Mouse (Mus musculus): ENCODE measurements around the gene Hs3st5. TPM values are rescaled to one million over a fixed set of nuclear protein-coding genes. Genes with fewer than 3 reads are reported as not detected.
"Not testable (repeated sequence)": the region's sequence is repeated elsewhere in the genome, so short reads cannot be mapped to it uniquely, and the experiment has no call there.

Hs3st5 gene
- polyA plus RNA-seq, 1 experiment from 2014 or later, result 0.38 TPM

DNA sequence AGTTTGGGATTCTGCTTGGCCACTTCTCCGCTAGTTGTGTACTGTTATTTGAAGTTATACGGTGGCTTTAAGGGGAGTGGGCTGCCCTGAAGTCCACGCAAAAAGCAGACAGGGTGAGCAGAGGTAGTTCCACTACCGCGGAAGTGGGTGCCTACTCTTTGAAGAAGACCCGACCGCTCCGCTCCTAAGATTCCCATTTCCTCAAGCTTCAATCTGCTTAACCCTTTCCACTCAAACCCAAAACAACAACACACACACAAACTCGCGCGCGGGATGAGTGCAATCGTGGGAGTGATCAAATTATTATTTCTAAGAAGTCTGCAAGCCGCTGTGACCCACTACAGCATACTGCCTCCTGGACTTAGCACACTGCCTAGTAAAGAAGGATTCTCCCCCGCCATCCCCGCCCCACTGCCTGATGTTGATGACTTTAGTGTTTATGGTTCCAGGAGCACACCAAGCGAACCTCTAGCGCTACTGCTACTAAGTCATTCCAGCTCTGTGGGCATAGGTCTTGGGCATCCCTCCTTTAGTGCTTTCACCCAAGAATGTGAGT lies 1.5 kb downstream of the Hs3st5 start:
- WGBS, result under 1% methylated on average over 18 of the region's 18 CpGs
- H3K27me3 ChIP-seq, result peaks cover 52% of the 10 kb centered on the region

DNA sequence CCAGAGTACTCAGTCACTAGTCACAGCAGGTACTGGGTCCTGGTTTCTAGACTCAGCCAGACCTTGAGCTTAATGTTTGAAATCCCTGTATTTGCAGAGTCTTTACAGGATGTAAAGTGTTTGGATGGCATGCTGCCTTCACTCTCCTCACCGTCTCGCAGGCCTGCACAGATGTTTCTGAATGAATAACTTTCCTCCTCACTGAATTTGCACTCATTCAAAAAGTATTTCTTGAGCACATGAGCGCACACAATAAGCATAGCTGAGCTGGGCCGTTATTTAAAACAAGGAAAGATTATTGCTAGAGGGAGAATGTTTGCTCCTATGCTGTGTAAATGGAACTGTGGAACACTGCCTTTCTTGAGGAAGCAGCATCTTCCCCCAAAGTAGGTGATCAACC lies 2.9 kb downstream of the Hs3st5 start:
- H3K36me3 ChIP-seq, result no peaks in the 10 kb centered on the region
- 64% methylated on average over 4 of the region's 4 CpGs for WGBS
- no peak for ATAC-seq (replicated peaks; ENCODE audit: low FRiP score)
- H3K27me3 ChIP-seq, result peaks cover 51% of the 10 kb centered on the region
- peaks cover 17% of the 10 kb centered on the region for H3K4me1 ChIP-seq
- H3K9ac ChIP-seq, result no peak overlapping the region
- no peak overlapping the region for H3K27ac ChIP-seq
- no peaks in the 10 kb centered on the region for H3K9me3 ChIP-seq (replicated peaks)
- no peak overlapping the region for H3K4me2 ChIP-seq
- H3K4me3 ChIP-seq (replicated peaks), result no peak overlapping the region

More for the DNA sequence above, 1.5 kb downstream of the Hs3st5 start:
- peak overlapping the region; percentile 56 for H3K4me3 ChIP-seq (replicated peaks)
- peak overlapping the region; percentile 99 for H3K4me2 ChIP-seq
- H3K9ac ChIP-seq, result no peak overlapping the region
- no peak overlapping the region for H3K27ac ChIP-seq
- no peak for ATAC-seq (replicated peaks; ENCODE audit: low FRiP score)
- no peaks in the 10 kb centered on the region for H3K36me3 ChIP-seq
- no peaks in the 10 kb centered on the region for H3K9me3 ChIP-seq (replicated peaks)
- H3K4me1 ChIP-seq, result peaks cover 17% of the 10 kb centered on the region

DNA sequence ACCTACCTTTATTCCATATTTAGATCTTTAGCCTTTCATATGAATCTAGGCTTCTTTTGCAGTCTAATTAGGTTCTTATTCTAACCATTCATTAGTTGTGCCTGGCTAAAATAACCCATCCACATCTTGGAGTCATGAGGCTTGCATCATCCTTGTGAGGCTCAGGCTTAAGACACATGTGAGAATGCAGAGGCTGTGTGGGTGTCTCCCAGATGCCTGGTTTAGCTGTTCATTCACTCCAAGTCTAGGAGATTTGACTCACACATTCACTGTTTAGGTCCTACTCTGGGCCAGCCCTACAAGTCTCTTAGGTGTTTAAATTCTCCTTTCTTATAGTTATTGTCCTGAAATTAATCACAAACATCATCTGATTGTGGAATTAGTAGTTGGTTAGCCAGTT lies 17.3 kb downstream of the Hs3st5 start:
- Histone ChIP-seq H3K9ac (no peak overlapping the region), H3K4me3 (replicated peaks) (no peak overlapping the region), H3K4me1 (no peaks in the 10 kb centered on the region), H3K27me3 (no peaks in the 10 kb centered on the region), H3K4me2 (no peak overlapping the region), H3K9me3 (replicated peaks) (no peaks in the 10 kb centered on the region), H3K27ac (no peak overlapping the region), H3K36me3 (no peaks in the 10 kb centered on the region)
- ATAC-seq (replicated peaks; ENCODE audit: low FRiP score), result no peak

DNA sequence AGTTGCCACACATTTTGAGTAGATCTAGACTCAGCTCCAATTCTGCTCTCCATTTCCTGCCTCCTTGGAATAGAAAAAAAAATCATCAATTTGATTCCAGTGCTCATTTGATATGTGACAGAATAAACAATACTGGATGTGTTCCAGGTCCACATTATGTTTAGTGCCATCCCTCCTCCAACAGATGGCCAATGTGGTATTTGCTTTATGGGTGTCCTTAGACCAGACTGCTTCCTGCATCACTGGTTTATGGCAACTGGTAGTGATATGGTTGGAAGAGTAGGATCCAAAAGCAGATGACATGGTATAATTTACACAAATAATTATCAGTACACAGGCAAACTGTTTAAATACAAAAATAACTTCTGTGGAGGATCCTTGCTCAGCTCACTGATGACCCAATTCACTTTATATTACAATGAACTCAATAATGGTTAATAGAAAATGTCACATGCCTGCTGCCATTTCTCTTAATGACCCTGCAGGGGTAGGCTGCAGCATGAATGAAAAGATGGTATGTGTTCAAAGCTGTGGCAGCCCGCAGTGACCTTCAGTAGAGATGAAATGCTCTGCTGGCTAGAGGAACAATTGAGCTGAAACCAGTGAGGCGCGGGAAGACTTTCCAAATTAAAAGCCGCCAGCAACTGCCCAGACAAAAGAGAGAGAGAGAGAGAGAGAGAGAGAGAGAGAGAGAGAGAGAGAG lies 27.2 kb downstream of the Hs3st5 start:
- no peak overlapping the region for H3K9ac ChIP-seq
- 41% methylated on average over 4 of the region's 4 CpGs for WGBS
- ATAC-seq (replicated peaks; ENCODE audit: low FRiP score), result peak; percentile 43; the same call in 1 of the 2 replicates
- no peaks in the 10 kb centered on the region for H3K36me3 ChIP-seq
- no peak overlapping the region for H3K4me3 ChIP-seq (replicated peaks)
- H3K4me2 ChIP-seq, result no peak overlapping the region
- H3K27me3 ChIP-seq, result no peaks in the 10 kb centered on the region
- no peak overlapping the region for H3K27ac ChIP-seq
- H3K4me1 ChIP-seq, result no peaks in the 10 kb centered on the region
- no peaks in the 10 kb centered on the region for H3K9me3 ChIP-seq (replicated peaks)

DNA sequence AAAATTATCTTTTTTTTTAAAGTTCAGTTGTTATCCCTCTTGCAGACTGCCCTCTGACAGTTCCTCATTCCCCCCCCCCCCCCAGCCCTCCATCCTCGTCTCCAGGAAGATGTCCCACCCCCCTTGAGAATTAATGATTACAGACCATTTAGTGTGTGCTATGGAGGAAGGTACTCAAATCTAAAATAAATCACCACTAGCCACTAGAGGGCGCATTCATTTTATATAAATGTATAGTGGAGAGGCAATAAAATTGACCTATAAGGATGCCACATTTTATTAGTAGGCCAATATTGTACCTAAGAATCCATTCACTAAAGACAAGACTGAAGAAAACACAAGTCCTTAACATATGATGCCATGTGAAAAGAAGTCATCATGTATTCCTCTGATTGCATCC lies 40.0 kb downstream of the Hs3st5 start:
- Histone ChIP-seq H3K4me3 (replicated peaks) (no peak overlapping the region), H3K36me3 (no peaks in the 10 kb centered on the region), H3K9me3 (replicated peaks) (no peaks in the 10 kb centered on the region), H3K4me2 (no peak overlapping the region), H3K9ac (no peak overlapping the region), H3K27ac (no peak overlapping the region), H3K4me1 (no peaks in the 10 kb centered on the region), H3K27me3 (no peaks in the 10 kb centered on the region)
- 25% methylated on average over 2 of the region's 2 CpGs for WGBS
- ATAC-seq (replicated peaks; ENCODE audit: low FRiP score), result no peak

DNA sequence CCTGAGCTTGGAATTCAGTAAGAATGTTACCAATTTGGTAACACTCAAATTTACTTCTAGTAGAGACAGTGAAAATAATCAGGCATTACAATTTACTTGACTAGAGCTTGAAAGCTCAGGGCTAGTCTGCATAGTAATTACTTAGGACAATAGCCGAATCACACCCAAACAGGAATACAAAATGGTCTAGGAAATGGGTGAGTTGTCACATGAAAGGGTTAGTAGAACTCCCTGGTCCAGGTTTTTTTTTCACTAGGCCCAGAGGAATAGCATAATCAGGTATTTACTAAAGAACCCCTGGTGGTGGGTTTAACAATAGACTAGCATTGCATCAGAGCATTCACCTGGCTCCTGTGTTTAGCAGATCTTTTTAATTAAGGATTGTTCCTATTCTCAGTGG lies 41.1 kb downstream of the Hs3st5 start:
- not testable (repeated sequence) for H3K36me3 ChIP-seq; H3K27me3 ChIP-seq; H3K4me1 ChIP-seq; H3K4me3 ChIP-seq (replicated peaks); H3K9ac ChIP-seq; H3K4me2 ChIP-seq; H3K9me3 ChIP-seq (replicated peaks); H3K27ac ChIP-seq; ATAC-seq (replicated peaks; ENCODE audit: low FRiP score)
- 85% methylated on average over 1 of the region's 1 CpGs for WGBS

DNA sequence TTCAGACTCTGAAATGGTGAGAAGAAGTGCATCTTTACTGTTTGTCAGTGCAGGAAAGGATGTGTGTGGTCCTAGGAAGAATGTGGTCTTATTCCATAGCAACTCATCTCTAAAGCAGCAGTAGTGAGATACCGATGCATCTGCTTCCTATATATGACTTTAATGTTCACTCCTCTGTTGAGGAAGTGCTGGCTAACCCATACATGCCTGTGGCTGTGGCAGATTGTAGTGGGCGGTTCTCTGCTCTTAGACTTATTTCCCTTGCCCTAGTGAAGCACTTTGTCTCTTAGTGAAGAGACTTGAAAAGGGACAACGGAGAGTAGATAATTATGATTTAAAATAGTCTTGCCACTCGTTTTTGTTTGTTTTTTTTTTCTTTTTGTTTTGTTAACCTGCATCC lies 47.4 kb downstream of the Hs3st5 start:
- H3K9ac ChIP-seq, result no peak overlapping the region
- no peak overlapping the region for H3K4me2 ChIP-seq
- H3K27me3 ChIP-seq, result no peaks in the 10 kb centered on the region
- no peaks in the 10 kb centered on the region for H3K36me3 ChIP-seq
- WGBS, result 72% methylated on average over 4 of the region's 4 CpGs
- H3K27ac ChIP-seq, result no peak overlapping the region
- H3K4me1 ChIP-seq, result no peaks in the 10 kb centered on the region
- no peak overlapping the region for H3K4me3 ChIP-seq (replicated peaks)
- H3K9me3 ChIP-seq (replicated peaks), result no peaks in the 10 kb centered on the region
- ATAC-seq (replicated peaks; ENCODE audit: low FRiP score), result no peak

DNA sequence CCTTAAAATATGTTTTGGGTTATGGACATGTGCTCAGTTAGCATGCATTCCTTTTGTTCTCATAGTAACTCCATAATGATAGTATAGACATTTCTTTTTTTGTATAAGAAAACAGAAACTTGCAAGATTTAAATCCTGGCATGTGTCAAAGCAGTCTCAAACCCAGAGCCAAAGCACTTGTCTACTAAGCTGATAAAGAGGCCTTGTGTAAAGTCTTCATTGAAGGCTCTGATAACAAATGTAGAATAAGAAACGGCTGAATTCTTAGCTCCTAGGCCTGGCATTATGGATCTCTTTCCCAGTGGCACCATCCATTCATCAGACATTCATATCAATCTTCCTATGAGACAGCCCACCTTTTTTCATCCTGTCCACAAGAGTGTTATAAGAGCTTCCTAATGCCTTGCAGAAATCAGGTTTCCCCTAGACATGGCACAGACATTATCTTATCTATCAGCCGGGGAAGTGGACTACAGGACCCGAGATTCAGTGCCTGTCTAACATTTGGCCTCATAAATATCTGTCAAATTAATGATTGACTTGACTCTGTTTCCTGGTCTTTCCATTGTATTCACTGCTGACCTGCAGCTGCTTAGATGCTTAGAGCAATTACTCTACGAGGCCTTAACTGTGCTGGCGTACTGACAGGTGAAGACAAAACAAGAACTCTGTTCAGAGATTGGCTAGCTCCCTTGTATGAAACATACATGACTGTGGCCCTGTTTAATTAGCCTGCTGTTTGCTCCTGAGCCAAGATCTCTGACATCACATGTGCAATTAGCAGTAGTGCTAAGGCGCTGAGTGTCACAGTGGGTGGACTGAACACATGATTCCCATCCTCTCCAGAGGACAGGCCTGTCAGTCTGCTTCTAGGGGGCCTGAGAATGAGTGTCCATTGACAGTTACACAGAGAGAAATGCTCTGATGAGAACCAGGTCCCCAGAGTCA lies 48.6 kb downstream of the Hs3st5 start:
- WGBS, result 64% methylated on average over 6 of the region's 6 CpGs
- ATAC-seq (replicated peaks; ENCODE audit: low FRiP score), result no peak
- Histone ChIP-seq H3K27ac (no peak overlapping the region), H3K9ac (no peak overlapping the region), H3K4me2 (no peak overlapping the region), H3K4me3 (replicated peaks) (no peak overlapping the region), H3K4me1 (no peaks in the 10 kb centered on the region), H3K36me3 (no peaks in the 10 kb centered on the region), H3K27me3 (no peaks in the 10 kb centered on the region), H3K9me3 (replicated peaks) (no peaks in the 10 kb centered on the region)

DNA sequence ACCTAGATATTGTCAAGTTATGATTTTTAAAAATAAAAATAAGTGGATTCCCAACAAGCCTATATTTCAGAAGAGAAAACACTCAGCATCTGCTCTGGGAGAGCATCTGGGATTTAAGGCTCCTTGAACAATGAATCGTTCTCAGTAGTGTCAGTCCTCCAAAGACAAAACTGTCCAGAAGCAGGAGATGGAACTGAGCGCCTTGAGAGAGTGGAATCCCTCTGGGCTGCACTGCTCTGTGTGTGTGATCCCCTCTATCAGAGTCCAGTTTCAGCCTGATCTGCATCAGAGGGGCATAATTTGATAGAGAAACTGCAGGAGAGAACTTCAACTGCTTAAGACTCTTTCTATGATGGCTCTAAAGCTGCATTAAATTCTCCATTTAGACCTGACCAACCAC lies 49.5 kb downstream of the Hs3st5 start:
- no peak overlapping the region for H3K4me3 ChIP-seq (replicated peaks)
- no peaks in the 10 kb centered on the region for H3K9me3 ChIP-seq (replicated peaks)
- no peaks in the 10 kb centered on the region for H3K4me1 ChIP-seq
- ATAC-seq (replicated peaks; ENCODE audit: low FRiP score), result no peak
- H3K27me3 ChIP-seq, result no peaks in the 10 kb centered on the region
- 75% methylated on average over 2 of the region's 2 CpGs for WGBS
- no peak overlapping the region for H3K9ac ChIP-seq
- H3K27ac ChIP-seq, result no peak overlapping the region
- H3K4me2 ChIP-seq, result no peak overlapping the region
- H3K36me3 ChIP-seq, result no peaks in the 10 kb centered on the region

DNA sequence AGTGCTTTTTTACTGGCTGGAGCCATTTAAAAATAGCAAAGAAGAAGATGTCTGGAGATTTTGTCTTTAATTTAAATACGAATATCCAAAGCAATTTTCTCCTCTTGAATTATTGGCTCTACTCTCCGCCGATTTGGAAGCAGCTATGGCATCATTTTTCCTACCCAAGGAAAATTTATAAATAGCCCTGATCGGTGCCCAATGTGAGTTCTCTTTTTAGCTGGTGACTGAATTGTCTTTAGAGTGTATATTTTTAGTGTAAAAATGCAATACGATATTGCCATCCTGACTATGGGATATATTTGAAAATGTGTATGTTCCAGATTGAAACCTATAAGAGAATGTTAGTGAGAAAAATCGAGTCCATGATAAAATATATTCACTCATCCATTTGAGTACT lies 51.1 kb downstream of the Hs3st5 start:
- H3K27me3 ChIP-seq, result no peaks in the 10 kb centered on the region
- no peaks in the 10 kb centered on the region for H3K36me3 ChIP-seq
- H3K4me2 ChIP-seq, result no peak overlapping the region
- no peak for ATAC-seq (replicated peaks; ENCODE audit: low FRiP score)
- H3K9me3 ChIP-seq (replicated peaks), result no peaks in the 10 kb centered on the region
- WGBS, result 87% methylated on average over 6 of the region's 6 CpGs
- no peaks in the 10 kb centered on the region for H3K4me1 ChIP-seq
- no peak overlapping the region for H3K9ac ChIP-seq
- H3K4me3 ChIP-seq (replicated peaks), result no peak overlapping the region
- no peak overlapping the region for H3K27ac ChIP-seq

DNA sequence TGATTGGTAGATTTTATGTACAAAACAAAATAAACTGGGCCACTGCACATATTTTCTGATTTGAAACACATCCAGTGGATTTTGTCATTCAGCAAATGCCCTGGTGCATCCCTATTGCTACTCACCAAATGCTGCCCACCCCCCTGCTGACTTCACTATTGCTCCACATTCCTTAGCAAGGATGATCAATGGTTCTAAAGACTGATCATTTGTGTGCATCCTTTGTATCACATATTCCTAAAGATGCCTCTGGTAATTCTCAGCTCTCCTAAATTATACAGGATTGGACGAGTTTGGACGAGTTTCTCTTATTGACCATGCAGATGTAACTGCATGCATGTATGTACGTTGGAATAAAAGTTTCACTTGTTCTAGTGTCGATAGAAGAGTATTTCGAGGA lies 52.1 kb downstream of the Hs3st5 start:
- no peaks in the 10 kb centered on the region for H3K36me3 ChIP-seq
- H3K27me3 ChIP-seq, result no peaks in the 10 kb centered on the region
- no peak overlapping the region for H3K4me3 ChIP-seq (replicated peaks)
- H3K9ac ChIP-seq, result no peak overlapping the region
- ATAC-seq (replicated peaks; ENCODE audit: low FRiP score), result no peak
- H3K4me1 ChIP-seq, result no peaks in the 10 kb centered on the region
- 93% methylated on average over 5 of the region's 5 CpGs for WGBS
- H3K27ac ChIP-seq, result no peak overlapping the region
- H3K4me2 ChIP-seq, result no peak overlapping the region
- H3K9me3 ChIP-seq (replicated peaks), result no peaks in the 10 kb centered on the region

DNA sequence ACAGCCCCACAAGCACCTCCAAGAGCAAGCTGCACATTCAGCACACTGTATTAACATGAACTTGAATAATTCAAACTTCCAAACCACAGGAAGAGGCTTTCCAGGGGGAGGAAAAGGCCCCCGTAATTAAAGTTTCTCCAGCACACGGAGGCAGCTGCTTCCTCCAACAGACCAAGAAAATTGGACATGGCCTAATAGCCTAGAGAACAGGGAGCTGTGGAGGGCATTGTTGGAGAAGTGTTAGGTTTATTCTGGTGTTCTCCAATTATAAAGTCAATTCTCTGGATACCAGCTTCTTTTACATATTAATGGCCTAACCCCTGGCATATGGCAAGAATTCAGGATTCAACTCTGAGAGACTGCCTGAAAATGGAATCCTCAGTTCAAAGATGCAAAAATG lies 60.6 kb downstream of the Hs3st5 start:
- Histone ChIP-seq H3K4me2 (no peak overlapping the region), H3K4me1 (no peaks in the 10 kb centered on the region), H3K36me3 (no peaks in the 10 kb centered on the region), H3K27me3 (no peaks in the 10 kb centered on the region), H3K9me3 (replicated peaks) (no peaks in the 10 kb centered on the region), H3K9ac (no peak overlapping the region), H3K4me3 (replicated peaks) (no peak overlapping the region), H3K27ac (no peak overlapping the region)
- ATAC-seq (replicated peaks; ENCODE audit: low FRiP score), result no peak
- 27% methylated on average over 2 of the region's 2 CpGs for WGBS
